Mouse (Mus musculus) right cerebral cortex, postnatal 10 days (tissue): ENCODE results near the gene Stip1.
"Not testable (repeated sequence)": the region's sequence is repeated elsewhere in the genome, so short reads cannot be mapped to it uniquely, and the experiment has no call there.

Experiments
- DNase-seq, 2 experiments: peaks; one replicate each; pipeline ENCODE4 v3.0.0; 2021; ENCODE audit warnings: low spot score in 2 of 2

Gene Stip1

DNA sequence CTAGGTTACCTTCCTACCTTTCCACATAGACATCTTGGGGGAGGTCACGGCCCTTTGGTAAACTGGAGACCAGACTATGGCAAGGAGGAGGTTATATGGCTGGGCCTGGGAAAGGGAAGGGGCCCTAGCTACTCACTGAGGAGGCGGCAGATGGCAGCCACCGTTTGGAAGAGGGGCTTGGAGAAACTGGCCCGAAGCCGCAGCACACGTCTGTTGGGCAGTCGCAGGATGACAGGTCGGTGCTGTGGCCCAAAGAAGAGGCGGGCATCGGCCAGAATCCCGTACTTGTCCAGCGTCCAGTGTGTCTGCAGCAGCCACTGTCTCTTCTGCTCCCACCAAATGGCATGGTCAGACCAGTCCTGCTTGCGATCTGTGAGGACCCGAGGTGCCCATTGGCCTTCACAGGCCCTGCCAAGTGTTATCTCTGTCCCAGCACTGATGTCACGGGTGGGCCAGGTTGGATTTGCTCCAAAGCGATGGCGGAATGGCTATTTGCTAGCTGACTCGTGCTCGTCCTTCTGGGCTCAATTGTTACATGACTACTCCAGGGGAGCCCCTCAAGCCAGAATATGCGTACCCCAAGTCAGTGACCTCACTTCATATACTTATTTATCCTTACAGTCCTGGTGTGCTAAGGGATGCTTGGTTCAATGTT, 25.2 kb downstream of the Stip1 start:
- no peak for DNase-seq

DNA sequence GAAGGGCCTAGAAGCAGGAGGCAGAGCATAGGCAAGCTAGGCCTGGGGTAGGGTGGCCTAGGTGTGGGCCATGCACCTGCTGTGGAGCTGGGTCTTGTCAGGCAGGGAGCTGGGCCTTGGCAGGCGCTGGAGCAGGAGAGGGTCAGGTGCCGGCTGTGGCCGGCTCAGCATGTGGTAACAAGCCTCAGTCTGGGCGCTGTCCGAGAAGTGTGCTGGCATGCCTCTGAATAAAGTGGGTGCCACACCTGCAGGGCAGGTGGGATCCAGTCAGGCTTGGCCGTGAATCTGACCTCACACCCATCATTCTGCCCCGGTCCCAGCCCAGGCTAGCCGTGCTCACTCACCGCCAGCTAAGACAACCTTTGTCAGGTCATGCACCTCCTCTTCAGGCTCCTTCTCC, 25.8 kb downstream of the Stip1 start:
- DNase-seq: no peak

DNA sequence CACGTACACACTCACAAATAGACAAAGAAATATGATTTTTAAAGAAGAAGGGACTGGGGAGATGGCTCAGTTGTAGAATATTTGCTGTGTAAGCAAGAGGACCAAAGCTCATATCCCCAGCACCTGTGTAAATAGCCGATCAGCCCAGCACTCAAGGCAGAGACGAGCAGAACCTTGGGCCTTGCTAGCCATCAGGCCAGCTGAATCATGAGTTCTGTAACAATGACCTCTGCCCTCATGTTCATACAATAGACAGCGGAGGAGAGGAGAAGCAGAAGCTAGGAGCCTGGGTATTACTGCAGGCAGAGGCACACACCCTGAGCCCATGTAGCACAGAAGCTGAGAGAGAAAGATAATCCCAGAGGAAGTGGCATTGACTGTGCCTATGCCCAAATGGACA, 27.3 kb downstream of the Stip1 start:
- DNase-seq: no peak

DNA sequence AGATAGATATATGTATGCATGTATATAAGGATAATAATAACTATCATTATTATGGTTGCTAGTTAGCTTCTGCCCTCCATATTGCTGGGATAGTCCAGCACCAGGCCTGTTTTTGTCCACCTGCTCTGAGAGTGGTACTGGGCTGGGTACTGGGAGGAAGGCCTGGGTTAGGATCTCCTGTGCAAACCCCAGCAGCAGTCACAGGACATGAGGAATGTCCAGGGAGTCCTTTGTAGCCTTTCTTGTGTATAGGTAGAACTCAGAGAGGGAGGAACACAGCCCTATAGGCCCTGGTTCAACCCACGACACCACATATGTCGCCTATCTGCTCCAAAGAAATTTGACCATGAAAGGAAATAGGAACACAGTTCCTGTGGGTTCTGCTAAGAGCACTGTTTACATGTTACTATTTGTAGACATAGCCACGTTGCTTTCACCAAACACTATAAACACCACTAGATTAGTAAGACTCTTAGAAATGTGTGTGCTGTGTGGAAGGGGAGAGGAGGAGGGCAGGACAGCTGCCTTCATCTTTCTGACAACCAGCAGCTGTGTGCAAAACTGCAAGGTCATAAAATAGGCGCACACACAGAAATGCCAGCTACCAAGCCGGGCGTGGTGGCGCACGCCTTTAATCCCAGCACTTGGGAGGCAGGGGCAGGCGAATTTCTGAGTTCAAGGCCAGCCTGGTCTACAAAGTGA, 32.7 kb downstream of the Stip1 start:
- DNase-seq: no peak

DNA sequence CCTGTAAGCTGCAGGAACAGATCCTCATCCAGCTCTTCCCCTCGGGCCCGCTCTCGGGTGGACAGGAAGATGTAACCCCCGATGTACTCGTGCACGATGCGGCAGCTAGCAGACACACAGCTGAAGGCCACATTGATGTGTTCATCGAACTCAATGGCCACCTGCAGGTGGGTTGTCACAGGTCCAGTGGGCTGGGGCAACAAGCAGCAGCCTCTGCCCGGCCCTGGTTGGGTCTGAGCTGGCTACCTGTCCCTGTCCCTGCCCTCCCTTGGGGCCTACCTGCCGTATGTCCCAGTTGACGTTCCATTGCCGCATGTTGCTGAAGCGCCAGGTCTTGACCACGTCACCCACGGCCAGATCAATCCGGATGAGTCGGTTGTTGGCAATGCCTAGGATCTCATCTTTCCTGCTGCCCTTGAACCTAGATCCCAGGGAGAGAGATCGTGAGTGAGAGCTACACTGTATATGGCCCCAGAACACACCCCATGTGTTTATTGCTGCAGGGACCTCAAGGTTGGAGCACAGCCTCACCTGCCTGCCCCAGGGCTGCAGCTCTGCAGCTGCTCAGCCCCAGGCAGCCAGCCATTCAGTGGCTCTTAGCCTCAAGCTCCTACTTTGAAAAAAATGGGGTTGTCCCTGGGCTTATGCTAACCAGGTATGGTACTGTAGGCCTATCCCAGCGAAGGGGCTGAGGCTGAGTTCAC, 40.3 kb downstream of the Stip1 start:
- no peak for DNase-seq

DNA sequence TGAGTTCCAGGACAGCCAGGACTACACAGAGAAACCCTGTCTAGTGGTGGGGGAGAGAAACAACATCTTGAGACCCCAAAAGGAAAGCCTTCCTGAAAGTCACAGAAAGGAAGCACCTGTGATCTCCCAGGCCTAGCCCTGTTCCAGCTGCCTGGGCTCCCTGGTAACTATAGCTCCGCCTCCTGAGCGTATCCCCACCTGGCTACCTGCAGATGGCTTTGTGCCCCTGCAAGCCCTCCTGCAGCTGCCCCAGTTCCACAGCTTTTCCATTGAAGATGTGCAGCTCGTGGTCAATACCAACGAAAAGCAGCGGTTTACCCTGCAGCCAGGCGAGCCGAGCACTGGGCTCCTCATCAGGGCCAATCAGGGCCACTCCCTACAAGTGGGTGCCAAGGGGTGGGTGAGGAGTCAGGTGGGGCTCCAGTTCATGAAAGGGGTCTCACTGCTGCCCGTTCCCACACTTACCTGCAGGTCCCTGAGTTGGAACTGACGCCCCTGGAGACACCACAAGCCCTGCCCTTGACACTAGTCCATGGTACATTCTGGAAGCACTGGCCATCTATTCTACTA, 42.0 kb downstream of the Stip1 start:
- no peak for DNase-seq

DNA sequence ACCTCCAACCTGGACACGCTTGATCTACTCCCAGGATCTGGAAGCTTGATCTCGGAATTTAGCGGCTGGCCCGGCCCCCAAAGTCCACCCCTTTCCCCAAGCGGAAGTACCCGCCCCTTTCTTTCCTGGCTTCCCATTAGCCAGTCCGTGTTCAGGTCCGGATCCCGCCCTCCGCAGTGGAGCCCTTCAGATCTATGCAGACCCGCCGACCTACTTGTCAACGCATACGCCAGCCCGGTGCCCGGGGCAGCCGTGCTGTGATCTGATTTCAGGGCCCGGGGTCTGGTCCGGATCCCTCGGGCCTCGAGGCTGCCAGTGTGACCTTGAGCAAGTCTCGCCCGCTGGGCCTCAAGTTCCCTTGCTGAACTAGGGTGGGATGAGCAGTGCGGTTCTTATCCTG, 43.8 kb downstream of the Stip1 start, which contains the start of the genes Nudt22 and Trpt1:
TSS of gene Nudt22 (minus strand) at position 112 of the 400 bp plus-strand sequence.
TSS of gene Trpt1 (plus strand) at position 126 of the 400 bp plus-strand sequence.
- DNase-seq: peak; percentile 90

DNA sequence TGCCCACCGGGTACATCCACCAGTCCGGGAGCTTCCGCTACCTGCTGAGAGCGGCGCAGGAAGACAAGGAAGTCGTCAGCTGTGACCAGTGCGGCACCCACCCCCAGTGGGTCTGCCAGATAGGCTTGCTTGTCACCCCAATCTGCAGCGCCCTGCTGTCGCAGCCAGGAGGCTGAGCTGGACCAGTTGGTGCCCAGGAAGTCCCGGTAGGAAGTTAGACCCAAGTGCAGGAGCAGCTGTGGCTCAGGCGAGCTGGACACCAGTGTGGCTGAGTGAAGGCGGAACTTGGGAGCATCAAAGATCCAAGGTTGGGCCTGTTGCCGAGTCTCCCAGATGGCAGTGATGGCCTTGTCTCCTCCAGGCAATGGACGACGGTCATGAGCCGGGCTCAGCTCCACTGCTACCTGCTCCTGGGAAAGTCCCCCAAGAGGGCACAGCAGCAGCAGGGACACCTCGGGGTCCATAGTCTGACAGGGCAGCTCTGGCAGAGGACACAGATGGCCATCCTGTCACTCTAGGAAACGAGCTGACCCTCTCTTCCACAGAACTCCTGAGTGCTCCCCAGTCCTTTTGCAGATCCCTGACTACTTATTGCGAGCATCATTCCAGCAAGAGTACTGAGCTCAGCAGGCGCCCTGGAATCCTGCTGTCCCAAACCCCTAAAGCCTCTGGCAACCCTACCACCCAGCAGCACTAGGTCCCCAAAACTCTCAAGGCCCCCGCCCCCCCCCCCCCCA, 44.3 kb downstream of the Stip1 start:
- DNase-seq: no peak

DNA sequence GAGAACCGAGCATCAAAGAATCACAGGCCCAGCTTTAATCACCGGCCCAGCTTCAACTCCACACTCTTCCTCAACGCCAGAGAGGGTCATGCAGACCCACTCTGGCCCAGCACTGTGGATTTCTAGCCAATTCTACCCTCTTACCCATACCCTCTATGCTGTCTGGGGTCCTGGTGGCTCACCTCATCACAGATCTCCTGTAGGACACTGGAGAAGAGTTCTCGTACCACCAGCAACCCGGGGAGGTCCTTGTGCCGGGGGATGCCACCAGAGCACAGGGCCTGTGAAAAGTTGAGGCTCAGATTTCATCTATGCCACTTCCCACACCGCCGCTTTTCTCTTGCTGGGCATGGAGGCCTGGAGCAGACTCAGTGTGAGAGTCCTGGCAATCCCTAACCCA, 45.3 kb downstream of the Stip1 start:
- peak in 1 of 2 experiments; percentile 24 for DNase-seq

DNA sequence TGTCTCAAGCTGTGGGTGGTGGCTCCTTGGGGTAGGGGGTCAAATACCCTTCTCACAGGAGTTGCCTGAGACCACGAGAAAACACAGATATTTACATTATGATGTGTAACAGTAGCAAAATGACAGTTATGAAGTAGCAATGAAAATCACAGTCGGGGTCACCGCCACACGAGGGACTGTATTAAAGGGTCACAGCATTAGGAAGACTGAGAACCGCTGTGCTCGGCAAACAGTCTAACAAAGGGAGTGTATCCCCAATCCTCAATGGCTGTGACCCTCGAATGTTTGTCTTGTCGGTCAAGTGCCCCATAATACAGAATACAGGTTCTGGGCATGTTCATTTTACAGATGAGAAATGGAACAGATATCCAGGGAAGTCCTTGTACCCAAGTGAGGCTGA, 45.8 kb downstream of the Stip1 start:
- peak in 1 of 2 experiments; percentile 24 for DNase-seq

DNA sequence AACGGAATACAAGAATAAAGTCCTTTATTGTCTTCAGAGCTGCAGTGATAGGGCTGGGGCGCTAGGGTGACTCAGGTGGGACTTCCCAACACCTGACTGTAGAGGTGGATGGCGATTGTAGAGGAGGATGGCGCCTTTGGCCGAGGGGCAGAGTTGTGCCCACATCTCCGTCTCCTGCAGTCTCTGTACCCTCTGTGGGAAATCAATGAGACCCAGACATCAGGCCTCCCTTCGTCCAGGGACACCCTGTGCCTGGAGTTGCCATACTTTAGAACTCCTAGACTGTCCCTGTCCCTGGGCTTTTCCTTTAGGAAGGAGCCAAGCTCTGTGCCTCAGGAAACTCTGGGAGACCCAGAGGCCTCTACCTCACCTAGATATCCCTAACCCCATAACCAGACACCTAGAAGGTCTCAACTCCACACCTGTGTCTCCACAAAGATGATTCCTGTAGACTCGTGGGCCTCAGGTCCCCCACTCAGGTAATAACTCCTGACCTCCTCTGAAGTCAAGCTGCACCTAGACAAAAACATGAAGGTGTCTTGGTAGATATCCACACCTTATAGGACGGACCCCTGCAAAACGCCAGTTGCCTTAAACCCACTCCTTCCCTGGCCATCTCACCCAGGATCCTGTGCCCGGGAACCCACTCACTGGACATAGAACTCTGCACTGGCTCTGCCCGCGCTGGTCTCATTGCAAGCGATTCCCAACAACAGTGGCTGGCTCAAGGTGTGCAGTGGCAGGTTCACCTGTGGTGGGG, 46.6 kb downstream of the Stip1 start:
- peak in 1 of 2 experiments; percentile 31 for DNase-seq

DNA sequence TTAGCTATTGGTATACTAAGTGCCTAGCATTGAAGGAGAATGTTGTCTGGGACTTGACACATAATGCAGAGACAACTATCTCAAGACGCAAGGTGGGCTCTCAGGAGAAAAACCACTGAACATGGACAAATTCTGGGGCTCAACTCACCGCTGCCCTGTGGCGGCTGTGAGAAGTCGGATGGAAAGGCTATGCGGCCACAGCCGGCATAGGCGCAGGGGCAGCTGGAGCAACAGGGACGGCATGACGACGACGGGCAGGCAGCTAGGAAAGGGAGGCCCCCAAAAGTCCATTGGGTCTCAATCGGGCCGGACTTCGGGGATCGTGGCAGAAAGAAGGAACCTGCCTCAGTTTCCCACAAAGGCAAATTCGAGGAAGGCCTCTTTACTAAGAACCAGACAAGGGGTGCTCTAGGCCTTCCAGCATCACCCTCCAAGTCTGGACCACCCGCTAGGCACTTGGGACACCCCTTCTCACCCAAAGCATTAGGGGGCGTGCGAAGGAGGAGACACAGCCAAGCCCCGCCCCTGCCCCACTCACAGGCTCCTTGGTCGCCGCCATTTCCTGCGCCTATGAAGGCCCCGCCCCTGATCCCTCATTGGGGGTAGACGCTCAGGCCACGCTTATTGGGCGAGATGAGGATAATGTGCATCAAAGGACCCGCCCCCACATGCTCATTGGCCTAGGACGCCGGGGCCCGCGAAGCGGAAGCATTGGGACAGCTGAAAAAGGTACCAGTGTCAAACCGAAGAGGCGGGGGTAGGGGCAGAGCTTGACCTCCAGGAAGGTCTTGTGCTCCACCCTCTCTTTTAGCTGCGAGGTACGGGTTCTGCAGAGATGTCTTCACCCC, 47.5 kb downstream of the Stip1 start, which contains the start of gene Dnajc4:
TSS of gene Dnajc4 (minus strand) at position 562 of the 848 bp plus-strand sequence.
- peak; percentile 98 for DNase-seq

DNA sequence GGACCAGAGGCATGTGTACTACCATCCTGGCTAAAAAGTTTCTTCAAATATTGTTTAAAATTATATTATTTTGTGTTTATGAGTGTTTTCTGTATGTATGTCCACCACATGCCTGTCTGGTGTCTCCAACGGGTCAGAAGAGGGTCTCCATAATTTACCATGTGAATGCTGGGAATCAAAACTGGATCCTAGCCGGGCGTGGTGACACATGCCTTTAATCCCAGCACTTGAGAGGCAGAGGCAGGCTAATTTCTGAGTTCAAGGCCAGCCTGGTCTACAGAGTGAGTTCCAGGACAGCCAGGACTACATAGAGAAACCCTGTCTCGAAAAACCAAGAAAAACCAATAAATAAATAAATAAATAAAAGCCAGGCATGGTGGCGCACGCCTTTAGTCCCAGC, 48.6 kb downstream of the Stip1 start:
- not testable (repeated sequence) for DNase-seq

DNA sequence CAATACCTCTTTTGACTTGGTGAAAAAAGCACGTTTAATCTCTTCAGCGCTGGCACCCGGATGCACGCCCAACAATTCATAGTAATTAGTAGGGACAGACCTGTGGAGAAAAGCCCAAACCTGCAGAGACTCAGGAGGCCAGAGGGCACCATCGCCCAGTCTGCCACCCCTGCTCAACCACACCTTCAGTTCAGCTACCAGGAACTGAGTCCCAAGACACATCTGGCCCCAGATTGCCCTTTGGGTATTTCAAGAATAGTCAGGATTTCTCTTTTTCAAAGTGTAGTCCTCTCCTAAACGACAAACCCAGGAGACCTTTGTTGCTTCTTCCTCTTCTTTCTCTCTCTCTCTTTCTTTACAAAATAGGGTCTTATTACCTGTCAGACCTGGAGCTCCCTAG, 49.1 kb downstream of the Stip1 start:
- DNase-seq: no peak

DNA sequence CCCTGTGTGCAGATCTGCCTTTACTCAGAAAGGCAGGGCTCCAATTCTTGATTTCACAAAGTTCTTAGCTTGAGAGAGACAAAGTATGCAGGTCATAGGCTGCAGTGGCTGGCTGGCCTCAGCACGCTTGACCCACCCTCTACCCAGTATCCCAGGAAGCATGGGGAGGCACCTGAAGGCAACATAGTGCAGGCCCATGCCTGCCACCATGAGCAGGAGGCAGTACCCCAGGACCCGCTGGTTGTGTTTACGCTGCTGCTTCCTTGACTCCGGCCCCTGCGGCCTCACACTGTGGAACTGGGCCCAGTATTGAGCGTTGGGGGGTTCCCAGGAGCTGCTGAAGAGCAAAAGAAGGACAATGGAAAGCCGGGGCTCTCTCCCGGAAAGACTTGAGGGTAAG, 50.5 kb downstream of the Stip1 start:
- DNase-seq: peak in 1 of 2 experiments; percentile 33

DNA sequence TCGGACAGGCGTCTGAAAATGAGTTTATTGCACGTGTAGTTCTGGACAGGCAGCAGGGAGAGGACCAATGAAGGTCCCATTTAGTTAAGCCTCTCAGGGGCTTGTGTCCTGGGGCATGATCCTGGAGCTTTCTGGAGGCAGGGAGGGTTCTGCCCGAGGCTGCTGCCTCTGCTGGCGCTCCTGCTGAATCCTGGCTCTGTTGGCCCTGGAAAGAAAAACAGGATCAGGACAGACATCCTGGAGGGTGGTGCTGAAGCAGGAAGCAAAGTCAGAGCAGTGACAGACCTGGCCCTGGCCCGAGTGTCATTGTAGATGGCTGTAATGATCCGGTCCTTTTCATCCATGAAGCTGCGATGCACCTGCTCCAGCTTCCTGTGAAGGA, 51.9 kb downstream of the Stip1 start:
- DNase-seq: no peak

DNA sequence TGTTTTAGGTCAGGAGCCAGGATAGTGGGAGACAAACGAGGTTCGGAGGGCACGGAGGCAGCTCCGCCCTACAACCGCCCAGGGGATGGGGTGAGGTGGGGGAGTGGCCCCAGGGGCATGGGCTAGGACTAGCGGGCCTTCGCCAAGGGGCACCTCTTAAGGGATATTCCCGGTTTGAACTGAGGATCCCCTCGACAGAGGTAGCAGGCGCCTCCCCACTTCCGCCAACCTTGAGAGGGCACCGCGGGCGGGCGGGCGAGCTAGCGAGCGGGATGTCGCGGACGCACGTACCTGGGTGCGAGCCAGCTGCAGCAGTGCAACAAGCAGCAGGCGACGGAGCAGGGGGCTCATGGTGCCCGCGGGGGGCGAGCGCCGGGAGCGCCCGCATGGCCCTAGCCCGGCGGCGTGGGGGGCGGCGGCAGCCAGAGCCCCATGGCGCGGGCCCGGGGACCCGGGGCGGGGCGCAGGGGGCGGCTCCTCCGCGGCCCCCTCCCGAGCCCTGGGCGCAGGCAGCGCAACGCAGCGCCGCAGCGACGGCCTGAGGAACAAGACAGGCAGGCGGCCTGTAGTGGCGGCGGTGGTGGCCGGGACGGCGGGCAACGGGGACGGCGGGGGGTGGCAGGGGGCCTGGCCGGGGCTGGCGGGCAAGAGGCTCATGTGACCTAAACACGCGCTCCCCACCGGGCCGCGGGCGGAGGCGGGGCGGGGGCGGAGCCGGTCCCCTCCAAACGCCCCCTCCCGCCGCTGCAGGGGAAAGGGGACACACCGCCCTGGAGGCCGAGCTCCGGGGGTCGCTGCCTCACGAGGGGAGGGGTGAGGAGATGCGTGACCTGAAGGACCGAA, 52.5 kb downstream of the Stip1 start, which contains the start of gene Vegfb:
TSS of gene Vegfb (minus strand) at position 591 of the 843 bp plus-strand sequence.
- peak in 1 of 2 experiments; percentile 74 for DNase-seq

DNA sequence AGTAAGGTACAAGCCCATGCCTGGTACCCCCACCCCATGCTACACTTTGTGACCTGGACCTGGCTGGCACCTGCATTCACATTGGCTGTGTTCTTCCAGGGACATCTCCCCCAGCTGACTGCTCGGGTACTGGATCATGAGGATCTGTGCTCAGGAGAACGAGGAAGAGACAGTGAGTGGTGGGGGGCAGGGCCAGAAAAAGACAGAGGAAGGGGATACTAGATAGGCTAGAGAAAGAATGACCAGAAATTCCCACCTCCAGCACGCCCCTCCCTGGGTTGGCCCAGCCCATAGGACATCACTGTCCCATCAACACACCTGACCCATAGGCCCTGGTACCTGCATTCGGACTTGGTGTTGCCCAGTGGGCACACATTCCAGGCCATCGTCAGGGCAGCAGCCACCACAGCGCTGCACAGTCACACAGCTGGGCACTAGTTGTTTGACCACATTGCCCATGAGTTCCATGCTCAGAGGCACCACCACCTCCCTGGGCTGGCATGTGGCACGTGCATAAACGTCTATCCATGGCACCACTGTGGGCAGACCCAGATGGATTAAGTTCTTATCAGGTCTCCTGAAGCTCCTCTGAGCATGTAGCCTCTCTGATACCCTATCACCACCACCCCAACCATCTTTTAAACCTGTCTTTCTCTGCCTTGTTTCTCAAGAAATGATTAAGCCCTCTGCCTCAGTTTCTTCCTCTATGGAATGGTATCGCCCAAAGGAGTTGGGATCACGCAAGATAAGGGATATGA, 53.6 kb downstream of the Stip1 start:
- DNase-seq: peak in 1 of 2 experiments; percentile 30
